Mouse (Mus musculus) cerebellum, postnatal 10 days (tissue): ENCODE data around the gene Casq2.

ENCODE experiments used
- DNase-seq, 2 experiments: peaks; one replicate each; pipeline ENCODE4 v3.0.0; 2021; ENCODE audit warnings: mixed read lengths in 2 of 2

The Casq2 gene

GRCm38 (mm10) chr3:102194291-102195051, 108.3 kb downstream of the Casq2 start:
- DNase-seq: no peak

GRCm38 (mm10) chr3:102195762-102196161, 109.5 kb downstream of the Casq2 start:
- DNase-seq: no peak
